Mouse (Mus musculus) small intestine, adult 2 months (tissue): ENCODE results near the gene Slc2a6.

Source experiments
- CTCF ChIP-seq: fragments of 200-500 bp; IDR thresholded peaks from 2 replicates; pipeline ENCODE4 v1.5.1; 2012; ENCODE audit warnings: low read depth, mild to moderate bottlenecking, control low read depth, inconsistent platforms, low read length, moderate library complexity, mixed read lengths; ENCODE audit not compliant: insufficient replicate concordance, insufficient read length; ENCODE audit errors: extremely low read depth
- POLR2A ChIP-seq: fragments of 200-500 bp; IDR thresholded peaks from 2 replicates; pipeline ENCODE4 v1.6.1; 2012; ENCODE audit warnings: low read depth, mild to moderate bottlenecking, control low read depth, inconsistent platforms, low read length, moderate library complexity

DNA sequence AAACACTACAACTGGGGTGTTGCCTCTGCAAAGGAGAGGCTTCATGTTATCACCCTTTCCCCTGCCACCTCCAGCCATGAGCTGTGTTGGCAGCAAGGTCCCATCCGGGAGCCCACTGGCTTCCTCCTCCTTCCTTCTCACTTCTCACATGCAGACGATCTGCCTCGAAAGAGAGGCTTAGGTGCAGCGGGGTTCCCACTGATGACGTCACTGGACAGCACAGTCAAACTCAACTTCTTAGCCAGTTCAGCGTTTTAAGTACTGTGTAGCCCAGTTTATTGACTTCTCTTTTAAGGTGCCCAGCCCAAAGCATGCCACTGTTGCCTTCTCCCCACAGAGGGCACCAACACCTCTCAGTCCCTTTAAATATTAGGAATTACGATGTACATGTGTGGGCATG is 20.1 kb downstream of the Slc2a6 start:
- TF ChIP-seq CTCF (no peak), POLR2A (no peak)
